Mouse (Mus musculus) frontal cortex, adult 2 months (tissue): ENCODE measurements at regions not wholly inside any gene's neighbourhood (a gene's known extent, or its start where the extent isn't known, plus 50 kb on each side); places are given as distances from the start of the nearest gene placed in this dataset.
"Not testable (repeated sequence)": the region's sequence is repeated elsewhere in the genome, so short reads cannot be mapped to it uniquely, and the experiment has no call there.

Source experiments
- DNase-seq, 2 experiments: peaks; one replicate each; pipeline ENCODE4 v3.0.0; 2022; ENCODE audit warnings: low spot score in 1 of 2; ENCODE audit errors: extremely low spot score in 1 of 2

DNA sequence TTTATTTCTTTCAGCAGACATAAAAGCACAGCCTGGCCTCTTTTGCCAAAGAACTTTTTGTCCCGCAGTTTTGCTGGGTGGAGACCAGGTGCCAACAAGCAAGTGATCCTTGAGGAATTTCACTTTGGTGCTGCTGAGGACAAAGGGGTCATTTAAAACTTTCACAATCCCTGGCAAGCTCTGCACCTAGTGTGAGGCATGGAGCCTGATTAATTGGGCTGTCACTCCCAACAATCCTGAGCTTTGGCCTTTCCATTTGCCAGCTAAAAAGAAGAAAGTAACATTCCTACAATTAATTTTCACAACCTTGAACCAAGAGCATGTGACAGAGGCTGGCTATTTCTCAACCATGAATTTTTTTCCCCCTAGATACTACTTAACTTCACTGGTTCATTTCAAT is 516.2 kb downstream of the Ets1 start:
- no peak for DNase-seq

DNA sequence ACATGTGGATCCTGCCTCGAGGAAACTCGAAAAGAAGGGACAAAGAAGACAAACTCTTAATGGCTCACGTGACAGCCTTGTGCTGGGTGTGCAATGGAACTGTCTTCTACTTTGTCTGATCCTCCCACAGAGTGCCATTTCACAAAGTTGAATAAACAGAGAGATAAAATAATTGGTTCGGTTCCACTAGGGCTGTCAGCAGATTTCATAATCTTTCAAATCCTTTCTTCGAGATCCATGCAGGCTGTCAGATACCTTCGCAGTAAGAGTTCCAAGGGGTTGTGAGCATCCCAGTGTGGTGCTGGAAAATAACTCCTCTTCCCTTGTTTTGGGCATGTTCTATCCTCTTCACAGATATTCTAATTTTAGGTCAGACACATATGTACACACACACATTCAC is 532.1 kb downstream of the Ets1 start:
- peak in 1 of 2 experiments; percentile 28 for DNase-seq

DNA sequence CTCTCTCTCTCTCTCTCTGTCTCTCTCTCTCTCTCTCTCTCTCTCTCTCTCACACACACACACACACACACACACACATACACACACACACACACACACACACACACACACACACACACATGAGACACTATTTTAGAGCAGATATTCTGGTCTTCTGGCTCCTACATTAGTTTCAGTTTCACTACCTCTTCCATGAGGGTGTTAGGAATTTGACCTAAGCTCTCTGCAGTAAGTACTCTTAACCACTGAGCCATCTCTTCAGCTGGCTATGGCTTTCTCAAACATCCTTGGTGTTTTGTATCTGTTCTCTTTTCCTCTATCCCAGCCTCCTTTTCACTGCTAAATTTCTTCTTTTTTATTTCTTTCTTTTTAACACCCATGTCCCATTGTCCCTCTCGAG is 533.1 kb downstream of the Ets1 start:
- not testable (repeated sequence) for DNase-seq

DNA sequence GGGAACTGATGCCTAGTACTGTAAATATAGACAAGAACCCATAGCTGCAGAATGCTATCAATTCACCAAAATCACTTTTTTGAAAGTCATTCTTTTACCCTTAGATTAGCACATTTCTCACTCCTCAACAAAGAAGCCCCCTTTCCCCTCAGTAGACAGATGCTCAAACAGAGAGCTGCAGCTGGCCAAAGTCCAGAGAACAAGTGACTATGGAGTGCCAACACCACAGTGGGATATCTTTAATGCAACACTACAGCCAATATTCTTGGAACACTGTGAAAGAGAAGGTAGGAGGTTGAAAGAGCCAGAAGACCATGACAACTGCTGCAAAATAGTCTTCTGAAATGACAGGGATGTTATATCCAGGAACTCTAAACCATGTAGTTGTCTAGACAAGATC is 544.0 kb downstream of the Ets1 start:
- DNase-seq = no peak

DNA sequence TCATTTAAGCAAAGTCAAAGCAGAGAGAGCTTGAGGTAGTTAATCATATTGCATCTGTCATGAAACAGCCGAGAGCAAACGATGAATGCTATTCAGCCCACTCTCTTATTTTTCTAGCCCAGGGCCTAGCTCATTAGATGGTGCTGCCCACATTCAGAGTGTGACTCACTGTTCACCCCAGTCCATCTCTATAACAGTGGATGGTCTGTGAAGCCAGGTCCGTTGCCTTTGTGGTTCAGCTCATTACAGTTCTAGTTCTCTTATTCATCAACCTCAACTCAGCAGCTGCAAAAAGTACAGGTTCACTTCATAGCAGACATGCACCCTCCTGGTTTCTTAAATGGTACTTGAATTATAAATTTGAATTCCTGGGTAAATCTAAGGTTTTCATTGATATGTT is 551.2 kb downstream of the Ets1 start:
- DNase-seq = no peak

DNA sequence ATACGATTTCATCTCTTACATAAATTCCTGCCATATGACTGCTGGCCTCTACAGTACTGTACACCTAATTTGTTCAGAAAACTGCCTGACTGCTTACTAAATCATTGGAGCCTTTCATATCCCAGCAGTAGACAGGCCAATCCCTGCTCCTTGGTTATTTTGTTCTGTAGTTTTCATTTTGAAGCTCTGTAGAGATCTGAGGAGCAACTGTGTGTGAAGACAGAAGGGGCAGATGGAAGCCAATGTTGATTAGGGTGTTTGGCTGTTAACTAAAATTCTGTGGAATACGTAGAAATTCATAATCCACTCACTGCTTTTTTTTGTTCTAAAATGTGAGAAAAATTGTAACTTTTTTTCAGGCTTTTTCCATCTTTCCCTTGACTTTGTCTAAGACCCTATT is 573.1 kb downstream of the Ets1 start:
- DNase-seq = no peak

DNA sequence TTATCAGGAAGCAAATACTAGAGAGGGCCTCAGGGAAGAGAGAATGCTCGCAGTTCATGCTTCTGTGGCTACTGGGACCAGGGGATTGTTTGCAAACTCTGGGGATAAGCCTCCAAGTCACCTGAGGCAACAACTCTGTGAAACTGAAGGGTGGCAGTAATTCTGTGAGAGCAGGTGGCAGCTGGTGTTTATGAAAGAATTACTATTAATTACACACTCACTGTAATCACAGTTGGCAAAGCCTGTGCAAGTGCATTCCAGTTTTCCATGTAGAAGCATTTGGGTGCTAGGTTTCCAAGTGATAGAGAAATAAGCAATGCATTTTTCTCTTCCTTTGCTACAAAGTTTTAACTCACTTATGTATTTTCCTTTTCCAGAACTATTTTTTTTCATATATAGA is 578.5 kb downstream of the Ets1 start:
- DNase-seq = no peak

DNA sequence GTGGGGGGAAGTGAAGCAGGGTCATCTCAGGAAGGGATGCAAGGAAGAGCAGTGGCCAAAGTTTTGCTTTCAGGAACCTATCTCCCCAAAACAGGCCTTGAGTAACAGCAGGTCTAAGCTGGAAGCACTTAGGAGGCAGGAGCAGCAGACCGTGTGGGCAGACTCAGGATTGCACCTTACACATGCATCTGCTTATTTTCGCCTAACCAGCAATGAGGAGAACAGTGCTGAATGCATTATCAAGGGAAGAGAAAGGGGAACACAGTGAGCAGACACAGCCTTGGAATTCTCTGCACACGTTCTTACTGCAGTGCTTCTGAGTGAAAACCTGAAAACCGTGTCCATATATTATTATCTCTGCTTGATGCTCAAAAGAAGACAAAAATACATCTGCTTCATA is 585.0 kb downstream of the Ets1 start:
- peak; percentile 3 to 25 for DNase-seq

DNA sequence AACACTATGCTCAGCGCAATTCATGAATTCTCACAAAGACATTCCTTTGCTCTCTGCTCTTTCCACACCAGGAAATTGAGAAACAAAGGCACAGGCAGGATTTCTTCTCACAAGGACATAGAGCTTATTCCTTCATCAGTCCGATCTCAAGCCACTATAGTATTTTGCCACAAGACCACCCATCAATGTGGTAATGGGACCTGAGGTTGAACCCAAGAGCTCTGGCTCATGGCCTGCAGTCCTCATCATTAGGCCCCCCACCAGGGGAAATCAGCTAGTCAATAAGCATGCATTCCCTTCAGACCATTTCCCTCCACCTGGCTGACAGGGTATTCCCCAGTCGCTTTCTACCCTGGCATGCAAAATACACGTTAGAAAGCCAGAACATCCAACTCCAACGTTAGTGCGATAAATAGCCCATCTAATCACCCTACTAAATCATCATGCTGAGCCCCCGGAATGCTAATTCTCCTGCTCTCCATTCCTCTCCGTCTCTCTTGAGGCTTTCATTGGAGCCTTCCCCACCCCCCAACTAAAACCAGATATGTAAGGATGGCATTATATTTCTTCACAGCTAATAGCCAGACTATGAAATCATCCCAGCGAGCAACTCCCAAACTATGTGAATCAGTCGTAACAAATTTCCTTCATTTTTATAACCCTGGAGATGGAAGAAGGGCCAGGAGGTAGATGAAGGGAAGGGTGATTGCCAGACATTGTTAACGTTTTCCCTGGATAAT is 586.2 kb downstream of the Ets1 start:
- DNase-seq = no peak

DNA sequence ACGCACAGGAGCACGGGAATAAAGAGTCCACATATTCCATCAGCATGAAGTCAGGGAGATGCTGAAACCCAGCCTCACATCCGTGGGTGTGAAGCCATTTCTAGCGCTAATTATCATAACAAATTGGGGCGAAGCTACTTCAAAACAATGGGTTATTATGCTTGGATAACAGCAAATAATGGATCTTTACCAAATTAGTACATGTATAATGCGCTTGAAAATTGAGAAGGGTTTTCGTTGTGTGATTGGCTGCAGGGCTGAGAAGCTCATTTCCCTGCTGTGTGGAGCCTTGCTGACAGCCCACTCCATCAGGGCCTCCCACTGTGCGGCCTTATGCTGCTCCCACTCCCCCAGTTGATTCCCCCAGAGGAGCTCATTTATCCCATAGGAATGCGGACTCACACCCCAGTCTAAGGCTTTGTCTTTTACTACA is 597.7 kb downstream of the Ets1 start:
- DNase-seq = no peak

DNA sequence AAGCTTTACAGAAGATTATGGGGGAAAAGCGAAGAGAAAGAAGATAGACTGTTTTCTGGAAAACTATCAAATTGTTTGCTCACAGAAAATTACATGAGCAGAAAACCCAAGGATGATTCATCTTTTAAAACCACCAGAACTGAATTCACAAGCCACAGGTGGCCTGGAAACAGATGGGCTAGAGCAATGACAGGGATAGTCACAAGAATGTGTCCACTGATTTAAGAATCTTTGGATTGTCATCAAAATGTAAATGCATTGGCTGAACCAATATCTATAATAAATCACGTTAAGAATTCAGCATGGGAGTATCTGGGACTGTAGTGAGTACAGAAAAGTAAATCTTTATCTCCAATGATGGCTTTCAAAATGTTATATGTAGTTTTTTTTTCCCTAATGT is 602.2 kb downstream of the Ets1 start:
- DNase-seq = no peak

DNA sequence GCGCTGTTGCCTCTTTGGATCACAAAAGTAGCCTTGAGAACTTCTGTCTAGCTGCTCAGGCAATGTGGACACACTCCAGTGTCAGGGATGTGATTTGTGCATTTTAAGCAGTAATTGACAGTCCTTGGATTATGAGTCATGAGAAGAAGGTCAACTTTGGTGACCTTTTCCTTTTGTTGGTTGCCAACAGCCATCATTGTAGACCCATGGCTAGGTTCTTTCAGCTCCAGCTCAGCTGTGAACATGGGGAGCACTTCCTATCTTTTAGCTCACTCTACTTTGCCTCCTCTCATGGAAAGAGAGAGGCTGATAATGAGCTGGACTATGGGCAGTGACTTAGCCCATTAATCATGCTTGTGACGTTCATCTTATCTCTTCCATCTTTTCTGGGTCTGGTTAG is 602.8 kb downstream of the Ets1 start:
- no peak for DNase-seq

DNA sequence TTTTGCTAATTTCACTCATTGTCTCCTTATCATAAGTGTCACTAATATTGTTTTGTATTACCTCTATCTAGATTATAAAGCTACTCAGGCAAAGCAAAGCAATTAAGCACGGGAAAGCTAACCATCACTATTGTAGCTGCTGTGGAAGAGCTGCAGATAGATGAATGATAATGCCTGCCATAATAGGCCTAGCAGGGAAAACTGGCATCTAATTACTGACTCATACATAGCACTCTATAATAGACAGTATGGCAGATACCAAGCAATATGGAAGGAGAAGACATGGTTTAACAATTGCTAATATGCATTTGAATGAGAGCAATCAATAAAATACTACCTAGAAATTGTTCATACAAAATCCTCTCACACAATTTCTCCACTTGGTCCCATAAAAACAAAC is 604.5 kb downstream of the Ets1 start:
- DNase-seq = no peak

DNA sequence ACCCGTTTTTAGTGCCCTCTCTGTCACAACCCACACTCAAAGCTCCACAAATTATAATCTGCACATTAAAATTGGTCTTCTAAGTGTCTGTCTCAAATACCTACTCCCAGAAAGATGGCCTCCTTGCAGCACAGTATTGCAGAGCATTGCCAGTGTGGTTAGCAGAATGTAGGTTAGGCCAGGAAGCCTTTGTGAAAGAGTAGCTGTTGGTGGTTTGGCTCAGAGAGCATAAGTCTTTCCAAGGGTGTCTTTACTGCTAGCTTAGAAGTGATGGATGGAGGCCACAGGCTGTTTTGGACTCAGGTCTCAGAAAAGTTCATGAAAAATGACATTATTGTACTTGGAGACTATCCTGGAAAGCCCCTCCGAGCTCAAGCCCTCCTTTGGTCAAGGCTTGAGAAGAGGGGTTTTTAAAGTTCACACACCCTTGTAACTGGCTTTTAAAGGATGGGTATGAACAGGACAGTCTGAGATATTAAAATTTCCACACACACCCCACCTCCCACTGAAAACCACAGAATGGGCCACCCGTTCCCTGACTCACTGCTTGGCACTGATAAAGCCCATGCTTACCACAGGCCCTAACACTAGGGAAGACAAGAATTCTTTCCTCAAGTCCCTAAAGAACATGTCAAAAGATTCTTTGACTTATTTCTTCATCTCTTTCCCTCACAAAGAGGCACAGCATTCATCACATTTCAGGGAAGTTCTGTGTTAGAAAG is 605.1 kb downstream of the Ets1 start:
- no peak for DNase-seq

DNA sequence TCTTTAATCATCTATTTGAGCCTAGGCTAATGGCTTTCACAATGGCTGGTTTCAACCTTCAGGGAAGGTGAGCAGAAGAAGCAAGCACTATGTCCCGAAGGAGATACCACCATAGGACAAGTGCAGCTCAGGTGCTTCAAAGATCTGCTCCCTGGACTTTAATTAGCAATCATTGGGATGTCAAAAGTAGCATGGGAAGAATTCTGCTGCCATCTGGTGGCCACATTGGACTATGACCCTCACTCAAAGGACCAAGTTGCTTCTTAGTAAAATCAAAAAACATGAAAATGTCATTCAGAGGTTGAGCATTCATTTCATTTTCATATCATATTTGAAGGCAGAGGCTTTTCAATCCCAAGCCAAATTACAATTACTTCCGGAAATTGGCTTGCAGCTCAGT is 610.9 kb downstream of the Ets1 start:
- DNase-seq = peak; percentile 11 to 79

DNA sequence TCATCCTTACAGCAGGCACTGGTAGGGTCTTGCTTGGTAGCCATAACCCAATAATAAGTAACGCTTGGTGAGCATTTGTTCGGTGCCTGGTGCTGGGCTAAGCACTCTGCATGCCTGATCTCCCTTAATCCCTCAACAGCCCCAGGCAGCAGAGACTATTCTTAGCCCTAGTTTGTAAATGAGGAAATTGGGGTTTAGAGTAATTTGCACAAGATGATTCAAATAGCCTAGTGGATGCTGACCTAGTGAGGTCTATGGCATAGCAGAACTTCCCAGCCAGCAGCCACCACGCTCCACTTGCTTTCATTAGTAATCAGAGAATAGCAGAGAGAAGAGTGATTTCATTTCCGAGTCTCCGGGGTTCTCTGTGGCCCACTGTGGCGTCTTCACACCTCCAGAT is 622.2 kb downstream of the Ets1 start:
- no peak for DNase-seq

DNA sequence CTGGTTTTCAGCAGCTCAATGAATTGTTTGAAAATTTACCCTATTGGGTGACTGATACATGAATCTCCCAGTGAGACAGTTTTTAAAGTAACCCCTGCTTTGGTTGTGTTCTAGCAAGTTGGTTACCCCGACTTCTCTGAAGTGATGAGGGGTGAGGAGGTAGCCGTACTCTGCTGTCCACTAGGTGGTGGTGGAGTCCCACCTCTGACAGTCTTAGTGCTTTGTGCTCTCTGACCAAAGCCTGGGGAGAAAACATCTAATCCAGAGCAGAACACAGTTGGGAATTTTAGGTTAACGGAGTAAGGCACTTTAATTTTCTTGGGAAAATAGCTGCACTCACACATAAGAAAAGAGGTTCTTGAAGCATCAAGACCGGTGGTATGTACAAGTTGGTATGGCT is 624.1 kb downstream of the Ets1 start:
- peak; percentile 49 to 80 for DNase-seq

DNA sequence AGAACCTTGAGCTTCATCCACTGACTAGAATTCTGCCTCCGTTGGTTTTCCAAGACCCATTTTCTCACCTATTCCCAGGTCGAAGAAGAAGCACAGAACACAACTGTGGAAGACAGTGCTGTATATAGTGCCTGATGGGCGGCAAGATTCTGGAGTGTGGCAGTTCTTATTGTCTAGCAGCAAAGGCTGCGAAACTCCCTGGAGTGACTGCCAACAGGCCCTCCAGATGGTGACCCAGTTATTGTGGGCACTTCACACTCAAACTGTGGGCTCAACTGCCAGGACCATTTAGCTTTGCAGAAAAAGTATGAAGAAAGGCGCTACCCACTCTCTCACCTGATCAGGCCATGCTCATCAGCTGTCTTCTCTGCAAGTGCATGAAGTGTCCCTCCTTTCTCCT is 653.4 kb downstream of the Ets1 start:
- DNase-seq = peak; percentile 11 to 56

DNA sequence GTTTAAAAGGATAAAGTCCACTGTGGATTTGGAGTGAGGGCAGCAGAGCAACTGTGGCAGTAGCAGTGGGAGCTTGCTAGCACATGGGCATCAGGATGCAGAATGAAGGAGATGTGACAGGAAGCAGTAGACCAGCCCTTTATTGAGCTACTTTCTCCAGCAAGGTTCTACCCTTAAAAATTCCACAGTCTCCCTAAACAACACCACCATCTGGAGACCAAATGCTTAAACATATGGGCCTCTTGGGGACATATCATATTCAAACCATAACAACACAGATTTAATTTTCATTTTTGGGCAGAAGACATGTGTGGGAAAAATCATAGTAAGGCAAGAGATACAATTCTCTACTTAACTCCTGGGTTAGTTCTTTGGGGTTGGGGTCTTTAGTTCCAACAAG is 656.1 kb downstream of the Ets1 start:
- peak in 1 of 2 experiments; percentile 57 for DNase-seq

DNA sequence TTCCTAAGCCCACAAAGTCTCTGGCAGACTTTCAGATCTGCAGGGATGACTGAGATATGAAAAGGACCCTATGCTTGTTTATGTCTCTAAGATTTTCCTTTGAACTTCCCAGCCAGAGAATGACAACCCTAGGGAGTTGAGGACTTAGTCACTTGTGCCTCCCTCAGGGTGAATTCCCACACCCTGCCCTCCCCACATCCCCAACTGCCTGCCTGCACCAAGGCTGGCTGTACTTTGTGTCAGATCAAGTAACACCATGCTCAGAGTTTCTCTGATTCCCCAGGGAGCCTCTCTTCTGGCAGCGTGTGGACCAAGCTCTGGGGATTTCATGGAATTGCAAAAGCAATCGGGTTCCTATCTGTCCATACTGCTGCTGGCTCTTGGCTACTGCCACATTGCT is 659.9 kb downstream of the Ets1 start:
- DNase-seq = no peak

DNA sequence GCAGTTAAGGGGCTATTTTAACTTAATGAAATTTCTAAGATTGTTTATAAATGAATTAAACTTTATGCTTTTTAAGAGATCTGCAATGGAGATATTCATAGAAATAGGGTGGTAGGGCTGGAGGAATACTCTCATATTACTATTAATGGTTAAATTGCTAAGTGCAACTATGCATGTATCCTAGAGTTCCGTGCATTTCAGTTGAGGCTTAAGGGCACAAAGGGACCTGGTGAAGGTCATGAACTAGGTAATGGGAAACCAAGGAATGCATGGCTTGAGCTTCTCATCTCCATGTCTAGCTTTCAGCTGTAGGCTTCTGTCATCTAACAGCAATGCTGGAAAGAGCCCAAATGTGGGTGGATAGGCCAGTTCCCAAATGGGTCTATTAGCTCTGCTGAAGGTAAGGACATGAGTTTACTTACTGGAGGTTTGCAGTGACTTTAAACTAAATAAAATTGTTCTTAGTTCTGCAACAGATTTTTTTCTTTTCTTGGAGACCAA is 683.6 kb downstream of the Ets1 start:
- no peak for DNase-seq

DNA sequence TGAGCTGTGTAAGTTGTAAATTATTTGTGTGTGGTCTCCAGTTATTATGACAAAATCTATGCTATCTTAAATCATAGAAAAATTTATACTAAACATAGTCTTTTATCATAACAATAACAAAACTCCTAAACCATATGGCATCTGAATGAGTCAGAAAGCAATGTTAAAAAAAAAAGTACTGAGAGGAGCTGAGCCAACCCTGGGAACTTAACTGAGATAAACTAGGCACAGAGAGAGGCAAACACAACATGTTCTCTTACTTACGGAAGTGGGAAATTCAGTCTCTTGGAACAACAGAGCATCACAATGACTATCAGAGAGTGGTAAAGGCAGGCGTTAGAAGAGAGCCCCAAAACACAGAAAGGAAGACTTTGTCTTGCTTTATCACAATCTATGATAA is 691.7 kb downstream of the Ets1 start:
- peak; percentile 7 to 36 for DNase-seq
